19 mouse cellular contexts compared by ENCODE assay signal in the genomic region with DNA sequence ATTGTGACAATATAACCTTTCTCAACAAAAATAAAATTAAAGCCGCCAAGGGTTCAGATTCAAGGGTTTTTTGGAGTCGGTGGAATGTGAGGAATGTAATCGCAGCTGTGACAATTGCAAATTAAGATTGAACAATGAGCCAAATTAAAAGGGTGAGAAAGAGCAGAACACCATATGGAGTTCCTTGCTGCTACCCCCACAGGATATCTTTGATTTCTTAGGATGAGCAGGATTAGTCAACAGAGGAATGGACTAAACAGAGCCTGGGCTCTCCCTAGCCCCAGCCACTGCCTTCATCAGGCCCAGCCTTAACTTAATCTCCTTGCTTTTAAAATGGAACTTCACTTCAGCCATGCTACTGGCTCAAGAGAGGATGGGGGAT.
DNase-seq lines count a peak whose midpoint lies in the region; ATAC-seq lines count a peak whose summit lies in the region.
"Had no signal": no experiment of that assay in that cellular context is flagged by ENCODE, and none has a peak within 500 bp of the region (broad histone marks: within the 10 kb centered on the region; RNA-seq: fewer than 3 reads in every experiment).

No protein-coding gene starts in this region.

- DNase-seq in embryo, embryonic 10.5 days (ENCODE audit: low spot score), result peak; percentile 4
- DNase-seq in embryo, embryonic 9.5 days (ENCODE audit: extremely low spot score), result no peak
- peak; percentile 43 for DNase-seq in retina, postnatal 1 day
- no peak for DNase-seq in retina, embryonic 14.5 days (ENCODE audit: low spot score)
- no peak for DNase-seq in natural killer cell, adult 2 months (ENCODE audit: low spot score in 2 of 2)
- DNase-seq in kidney, adult 18-20 months, result no peak
- DNase-seq: adrenal gland, postnatal 36 days; cerebellum, postnatal 14 days; kidney, postnatal 25 days; lung, adult 2 months; spleen, adult 18-20 months; thymus, postnatal 14 days had no signal

- peaks cover 13% of the 10 kb centered on the region for H3K4me1 ChIP-seq in hindbrain, embryonic 15.5 days (replicated peaks)
- H3K4me1 ChIP-seq in hindbrain, embryonic 13.5 days (replicated peaks), result peaks cover 16% of the 10 kb centered on the region
- H3K4me1 ChIP-seq: heart, embryonic 15.5 days; stomach, embryonic 15.5 days had no signal

- H3K27me3 ChIP-seq in hindbrain, embryonic 15.5 days, result no peaks in the 10 kb centered on the region
- H3K27me3 ChIP-seq in hindbrain, embryonic 13.5 days, result no peaks in the 10 kb centered on the region
- H3K27me3 ChIP-seq: heart, embryonic 15.5 days; neural tube, embryonic 15.5 days; stomach, embryonic 15.5 days had no signal

- no peaks in the 10 kb centered on the region for H3K36me3 ChIP-seq in hindbrain, embryonic 15.5 days
- no peaks in the 10 kb centered on the region for H3K36me3 ChIP-seq in hindbrain, embryonic 13.5 days
- H3K36me3 ChIP-seq: heart, embryonic 15.5 days; neural tube, embryonic 15.5 days; stomach, embryonic 15.5 days had no signal

- no peak for ATAC-seq in hindbrain, embryonic 15.5 days (ENCODE audit: low FRiP score, low read depth)
- ATAC-seq in hindbrain, embryonic 13.5 days (ENCODE audit: low FRiP score), result no peak
- ATAC-seq: intestine, postnatal 0 days had no signal

- 10% methylated on average over 3 of the region's 3 CpGs for WGBS in hindbrain, embryonic 15.5 days
- WGBS in hindbrain, embryonic 13.5 days, result 14% methylated on average over 3 of the region's 3 CpGs

- no peak overlapping the region for H3K4me3 ChIP-seq in hindbrain, embryonic 15.5 days
- no peak overlapping the region for H3K4me3 ChIP-seq in hindbrain, embryonic 13.5 days
- H3K4me3 ChIP-seq: heart, embryonic 15.5 days; neural tube, embryonic 15.5 days; stomach, embryonic 15.5 days had no signal

- 0 out of 2 replicates have a peak overlapping the region, but pooled peaks have one; percentile 3 for H3K27ac ChIP-seq in hindbrain, embryonic 15.5 days (replicated peaks)
- no peak overlapping the region for H3K27ac ChIP-seq in hindbrain, embryonic 13.5 days
- H3K27ac ChIP-seq: heart, embryonic 15.5 days; macrophage; neural tube, embryonic 15.5 days; stomach, embryonic 15.5 days had no signal

- H3K9me3 ChIP-seq in hindbrain, embryonic 15.5 days, result no peaks in the 10 kb centered on the region
- no peaks in the 10 kb centered on the region for H3K9me3 ChIP-seq in hindbrain, embryonic 13.5 days
- H3K9me3 ChIP-seq: heart, embryonic 15.5 days; neural tube, embryonic 15.5 days; stomach, embryonic 15.5 days had no signal

- H3K9ac ChIP-seq in hindbrain, embryonic 15.5 days, result no peak overlapping the region
- no peak overlapping the region for H3K9ac ChIP-seq in hindbrain, embryonic 13.5 days
- H3K9ac ChIP-seq: heart, embryonic 15.5 days; neural tube, embryonic 15.5 days; stomach, embryonic 15.5 days had no signal

- H3K4me2 ChIP-seq in hindbrain, embryonic 15.5 days, result no peak overlapping the region
- no peak overlapping the region for H3K4me2 ChIP-seq in hindbrain, embryonic 13.5 days
- H3K4me2 ChIP-seq: stomach, embryonic 15.5 days had no signal

Comparison
In these comparisons a context has a peak if more than half of its experiments do, and no peak if none do; other contexts are left out.
1. DNase-seq: peak in embryo, embryonic 10.5 days (single experiment) and retina, postnatal 1 day (single experiment); none in embryo, embryonic 9.5 days (single experiment), retina, embryonic 14.5 days (single experiment), natural killer cell, adult 2 months (0 of 2) and kidney, adult 18-20 months (single experiment).